Mouse (Mus musculus) cortical plate, adult 2 months (tissue): ENCODE data around the gene Abi1.

Source experiments
- CTCF ChIP-seq: fragments of 200-500 bp; IDR thresholded peaks from 2 replicates; pipeline ENCODE4 v1.5.1; 2011; ENCODE audit warnings: mild to moderate bottlenecking, control low read depth, low read length; ENCODE audit not compliant: insufficient read depth; ENCODE audit errors: extremely low read depth
- POLR2A ChIP-seq: fragments of 200-500 bp; IDR thresholded peaks from 2 replicates; pipeline ENCODE4 v1.6.1; 2011; ENCODE audit warnings: mild to moderate bottlenecking, low read length, control low read depth; ENCODE audit not compliant: insufficient read depth; ENCODE audit errors: extremely low read depth

- no peak for TF ChIP-seq CTCF
- TF ChIP-seq POLR2A: no peak
Observed at GRCm38 (mm10) chr2:22998015-22998414, 42.0 kb downstream of the Abi1 start.
